Mouse (Mus musculus) lung, postnatal 0 days (tissue): Measurements from ENCODE around the gene Cycs. TPM values are rescaled to one million over a fixed set of nuclear protein-coding genes. Genes with fewer than 3 reads are reported as not detected.

Experiments used
- ATAC-seq: fragments of 200-750 bp; cut with Nextera tagmentation; 2 replicates; pipeline ENCODE4 v1.8.0; 2017; ENCODE audit warnings: moderate library complexity
- DNase-seq: peaks from one replicate; pipeline ENCODE4 v3.0.0-alpha.2; 2016; ENCODE audit warnings: low spot score
- H3K27ac ChIP-seq: fragments of 300-500 bp; sonication (generic); 2 replicates; pipeline ENCODE4 v1.5.1; 2014; ENCODE audit warnings: antibody characterized with exemption, mild to moderate bottlenecking, low read length, mixed read lengths
- H3K27me3 ChIP-seq: fragments of 300-500 bp; sonication (generic); replicated peaks from 2 replicates; pipeline ENCODE4 v1.6.1; 2014; ENCODE audit warnings: low read length, mixed read lengths; ENCODE audit not compliant: insufficient read depth
- H3K36me3 ChIP-seq: fragments of 300-500 bp; sonication (generic); 2 replicates; pipeline ENCODE4 v1.6.1; 2014; ENCODE audit warnings: low read length, mixed read lengths; ENCODE audit not compliant: insufficient read depth
- H3K4me1 ChIP-seq: fragments of 300-500 bp; sonication (generic); 2 replicates; pipeline ENCODE4 v1.6.1; 2014; ENCODE audit warnings: antibody characterized with exemption, low read depth, low read length, mixed read lengths; ENCODE audit not compliant: insufficient read depth
- H3K4me2 ChIP-seq: fragments of 300-500 bp; sonication (generic); replicated peaks from 2 replicates; pipeline ENCODE4 v1.6.1; 2014; ENCODE audit warnings: low read depth, mild to moderate bottlenecking, low read length, moderate library complexity, mixed read lengths
- H3K4me3 ChIP-seq: fragments of 300-500 bp; sonication (generic); 2 replicates; pipeline ENCODE4 v1.5.1; 2014; ENCODE audit warnings: low read depth, low read length
- H3K9ac ChIP-seq: fragments of 300-500 bp; sonication (generic); replicated peaks from 2 replicates; pipeline ENCODE4 v1.6.1; 2014; ENCODE audit warnings: low read depth, mild to moderate bottlenecking
- H3K9me3 ChIP-seq: fragments of 300-500 bp; sonication (generic); 2 replicates; pipeline ENCODE4 v1.6.1; 2016; ENCODE audit warnings: low read length, mixed read lengths
- CTCF ChIP-seq: IDR thresholded peaks from 2 replicates; pipeline ENCODE4 v1.5.1; 2016; ENCODE audit warnings: antibody characterized with exemption, mild to moderate bottlenecking
- EP300 ChIP-seq: IDR thresholded peaks from 2 replicates; pipeline ENCODE4 v1.6.1; 2016; ENCODE audit warnings: antibody characterized with exemption, mild to moderate bottlenecking, control low read depth
- WGBS: fragments of 180-500 bp; shearing (Covaris S2); extraction: QIAGEN DNeasy Blood & Tissue Kit; methylation state at CpG from one replicate; pipeline ENCODE4 v1.1.7; 2014; 5-methylcytosine and 5-hydroxymethylcytosine counted together
- microRNA-seq: library from miRNA; unstranded; fragments of <30 nt; microRNA quantifications from one replicate; pipeline ENCODE4, GENCODE M21; 2016
- polyA plus RNA-seq: library from polyadenylated mRNA; unstranded; fragments of >200 nt; fragmentation: Nextera tagmentation; extraction: Ambion mirVana; gene quantifications from 2 replicates; pipeline ENCODE4 v1.2.1, GENCODE M21; 2015

Gene Cycs
- polyA plus RNA-seq, 1 experiment from 2014 or later, result 39.3 TPM

- 87% methylated on average over 10 of the region's 10 CpGs for WGBS
- Histone ChIP-seq H3K36me3 (no peaks in the 10 kb centered on the region), H3K4me3 (no peak overlapping the region), H3K4me2 (no peak overlapping the region), H3K9ac (no peak overlapping the region), H3K4me1 (no peaks in the 10 kb centered on the region), H3K27me3 (no peaks in the 10 kb centered on the region), H3K9me3 (no peaks in the 10 kb centered on the region), H3K27ac (no peak overlapping the region)
- ATAC-seq (no peak), DNase-seq (no peak)
- TF ChIP-seq CTCF (no peak), EP300 (no peak)
Measured at GRCm38 (mm10) chr6:50524261-50524896, 42.0 kb downstream of the Cycs start.

DNA sequence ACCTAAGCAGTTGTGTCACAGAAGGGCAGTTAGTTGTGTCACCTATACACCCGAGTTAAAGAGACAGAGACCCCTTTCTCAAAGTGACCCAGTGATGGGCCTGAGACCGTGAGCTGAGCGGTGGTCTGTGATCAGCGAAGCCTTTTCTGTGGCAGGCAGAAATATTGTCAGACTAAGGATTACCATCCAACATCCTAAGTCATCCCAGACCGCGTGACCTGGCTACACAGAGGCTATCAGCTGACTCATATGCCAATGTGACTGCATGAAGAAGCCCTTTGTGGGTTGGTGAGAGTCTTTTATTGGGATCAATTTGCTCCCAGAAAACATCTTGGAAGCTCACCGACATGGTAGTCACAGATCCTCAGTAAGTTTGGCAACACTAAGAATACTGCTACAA is 43.6 kb downstream of the Cycs start:
- H3K9ac ChIP-seq, result no peak overlapping the region
- no peak overlapping the region for H3K27ac ChIP-seq
- no peak for ATAC-seq
- H3K9me3 ChIP-seq, result no peaks in the 10 kb centered on the region
- DNase-seq, result no peak
- WGBS, result 89% methylated on average over 7 of the region's 7 CpGs
- H3K36me3 ChIP-seq, result no peaks in the 10 kb centered on the region
- H3K4me3 ChIP-seq, result no peak overlapping the region
- H3K27me3 ChIP-seq, result no peaks in the 10 kb centered on the region
- no peaks in the 10 kb centered on the region for H3K4me1 ChIP-seq
- no peak overlapping the region for H3K4me2 ChIP-seq
- no peak for TF ChIP-seq EP300
- no peak for TF ChIP-seq CTCF

DNA sequence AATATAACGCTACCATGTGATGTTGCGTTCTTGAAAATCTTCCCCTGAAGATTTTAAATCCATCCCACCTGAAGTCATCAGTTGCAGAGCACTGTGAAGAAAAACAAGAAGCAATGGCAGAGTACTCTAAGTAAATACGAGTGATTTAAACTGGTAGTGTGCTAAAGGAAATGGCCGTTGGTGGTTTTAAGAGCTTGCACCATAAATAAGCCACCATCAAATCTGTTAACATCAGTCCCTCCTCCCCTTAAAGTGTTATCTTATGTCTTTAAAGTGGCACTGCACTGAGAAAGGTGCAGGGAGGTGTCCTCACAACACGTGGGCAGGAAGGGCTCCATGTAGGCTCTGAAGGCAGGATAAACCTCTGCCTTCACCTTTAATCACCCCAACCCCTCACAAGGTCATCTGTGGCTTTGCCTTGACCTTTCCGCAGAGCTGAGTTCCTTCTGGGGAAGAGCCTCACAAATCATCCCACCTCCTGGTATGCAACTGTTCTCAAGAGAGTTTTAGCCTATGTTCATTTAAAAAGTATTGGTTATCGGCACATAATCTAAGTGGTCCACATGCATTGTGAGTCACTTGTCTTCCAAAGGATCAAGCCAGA is 44.7 kb downstream of the Cycs start:
- DNase-seq (no peak), ATAC-seq (no peak)
- WGBS, result 75% methylated on average over 7 of the region's 7 CpGs
- no peak overlapping the region for H3K4me3 ChIP-seq
- H3K4me2 ChIP-seq, result no peak overlapping the region
- no peaks in the 10 kb centered on the region for H3K9me3 ChIP-seq
- no peak for TF ChIP-seq EP300
- TF ChIP-seq CTCF, result no peak
- no peaks in the 10 kb centered on the region for H3K36me3 ChIP-seq
- no peak overlapping the region for H3K9ac ChIP-seq
- no peak overlapping the region for H3K27ac ChIP-seq
- H3K27me3 ChIP-seq, result no peaks in the 10 kb centered on the region
- no peaks in the 10 kb centered on the region for H3K4me1 ChIP-seq

DNA sequence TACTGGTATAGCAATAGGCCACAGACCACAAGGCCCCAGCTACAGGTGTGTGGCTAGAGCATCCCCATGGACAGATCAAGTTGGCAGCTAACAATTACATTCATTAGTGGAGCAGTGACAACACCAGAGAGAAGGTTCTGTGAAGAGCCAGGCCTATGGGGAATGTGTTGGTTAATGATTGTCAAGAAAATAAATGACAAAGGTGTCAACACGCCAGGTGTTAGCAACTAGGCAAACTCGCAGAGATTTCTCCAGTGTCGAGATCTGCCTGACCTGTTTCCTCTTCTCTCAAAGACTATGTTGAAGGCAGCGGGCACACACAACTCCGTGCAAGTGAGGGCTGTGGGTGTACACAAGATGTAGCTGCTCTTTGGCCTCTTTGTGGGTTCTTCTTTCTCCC is 46.2 kb downstream of the Cycs start:
- Histone ChIP-seq H3K36me3 (no peaks in the 10 kb centered on the region), H3K27ac (no peak overlapping the region), H3K27me3 (no peaks in the 10 kb centered on the region), H3K4me1 (no peaks in the 10 kb centered on the region), H3K9me3 (no peaks in the 10 kb centered on the region), H3K4me3 (no peak overlapping the region), H3K9ac (no peak overlapping the region), H3K4me2 (no peak overlapping the region)
- ATAC-seq (no peak), DNase-seq (no peak)
- 53% methylated on average over 5 of the region's 5 CpGs for WGBS
- TF ChIP-seq EP300 (no peak), CTCF (no peak)

DNA sequence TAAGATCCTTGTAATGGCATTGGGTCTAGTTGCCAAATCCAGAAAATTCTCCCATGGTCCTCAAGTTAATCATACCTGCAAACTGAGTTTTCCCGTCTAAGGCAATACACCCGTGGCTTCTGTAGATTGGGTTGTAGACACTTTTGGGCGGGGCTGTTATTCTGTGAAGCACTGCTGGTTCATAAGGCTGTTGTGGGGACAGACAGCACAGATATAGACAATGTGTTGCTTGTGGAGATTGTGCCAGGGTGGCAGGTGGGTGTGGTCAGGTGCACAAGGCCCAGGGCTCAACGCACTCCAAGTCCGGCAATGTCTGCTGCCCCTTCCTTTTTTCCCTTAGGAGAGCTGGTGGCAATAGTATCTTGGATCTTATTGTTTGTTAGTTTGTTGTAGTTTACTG is 48.0 kb downstream of the Cycs start:
- H3K4me2 ChIP-seq, result no peak overlapping the region
- 80% methylated on average over 5 of the region's 5 CpGs for WGBS
- H3K27ac ChIP-seq, result no peak overlapping the region
- TF ChIP-seq EP300 (no peak), CTCF (no peak)
- DNase-seq, result no peak
- no peak for ATAC-seq
- H3K9ac ChIP-seq, result no peak overlapping the region
- no peaks in the 10 kb centered on the region for H3K4me1 ChIP-seq
- no peaks in the 10 kb centered on the region for H3K9me3 ChIP-seq
- H3K27me3 ChIP-seq, result no peaks in the 10 kb centered on the region
- H3K4me3 ChIP-seq, result no peak overlapping the region
- H3K36me3 ChIP-seq, result no peaks in the 10 kb centered on the region

Small RNA genes lying within 50 kb of the gene (microRNA-seq; reads per million reads assigned to microRNA genes)
- not detected for gene Mir6371

Other genes starting within 250 kb of the Cycs start
- 4.7 TPM in 2 replicates for gene Osbpl3, start 110.3 kb downstream of the Cycs start, polyA plus RNA-seq
- gene 4921507P07Rik, start 30.1 kb upstream of the Cycs start, polyA plus RNA-seq, result 0.38 and 0.63 TPM in 2 replicates
- gene Npvf, start 87.9 kb upstream of the Cycs start, polyA plus RNA-seq, result not detected in 2 replicates